Mouse (Mus musculus) mouse embryonic stem cell (cell line): ENCODE results near the gene Endod1.

Experiments used
- in situ Hi-C, 2 experiments: fragments of 300-500 bp; cut with MboI; formaldehyde crosslinking; loops; 1 replicate in 1 of 2; 3 replicates in 1 of 2; pipeline ENCODE4 v1.14.3; 2019 to 2020; ENCODE audit warnings: low sequenced_read_pairs in 2 of 2, low pct_unique_long_range_greater_than_20kb in 1 of 2, mixed read lengths in 1 of 2; ENCODE audit not compliant: unreplicated experiment in 1 of 2

Endod1 gene

DNA sequence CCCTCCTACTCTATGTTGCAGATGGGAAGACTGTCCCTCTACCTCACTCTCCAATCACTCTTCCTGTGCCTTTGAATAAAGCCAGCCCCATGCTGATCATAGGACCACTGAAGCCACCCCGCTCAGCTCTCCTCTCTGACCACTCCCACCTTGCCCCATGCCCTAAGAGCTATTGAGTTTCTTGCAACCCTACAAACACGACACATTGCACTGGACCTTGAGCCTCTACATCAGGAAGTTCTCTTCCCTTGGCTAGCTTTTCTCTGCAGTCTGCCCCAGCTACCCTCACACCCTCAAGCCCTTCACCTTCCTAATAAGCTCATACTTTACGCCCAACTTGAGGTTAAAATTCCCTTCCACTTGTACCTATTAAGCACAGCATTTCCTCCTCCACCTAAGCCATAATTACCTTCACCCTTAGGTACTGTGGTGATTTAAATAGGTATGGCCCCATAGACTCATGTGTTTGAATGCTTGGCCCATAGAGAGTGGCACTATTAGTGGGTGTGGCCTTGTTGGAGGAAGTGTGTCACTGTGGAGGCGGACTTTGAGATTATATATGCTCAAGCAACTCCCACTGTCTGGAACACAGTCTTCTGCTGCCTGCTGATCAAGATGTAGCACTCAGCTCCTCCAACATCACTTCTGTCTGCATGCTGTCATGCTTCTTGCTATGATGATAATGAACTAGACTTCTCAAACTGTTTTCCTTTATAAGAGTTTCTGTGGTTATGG is 2.0 kb upstream of the Endod1 start:
- in situ Hi-C loops, result no loop called here

DNA sequence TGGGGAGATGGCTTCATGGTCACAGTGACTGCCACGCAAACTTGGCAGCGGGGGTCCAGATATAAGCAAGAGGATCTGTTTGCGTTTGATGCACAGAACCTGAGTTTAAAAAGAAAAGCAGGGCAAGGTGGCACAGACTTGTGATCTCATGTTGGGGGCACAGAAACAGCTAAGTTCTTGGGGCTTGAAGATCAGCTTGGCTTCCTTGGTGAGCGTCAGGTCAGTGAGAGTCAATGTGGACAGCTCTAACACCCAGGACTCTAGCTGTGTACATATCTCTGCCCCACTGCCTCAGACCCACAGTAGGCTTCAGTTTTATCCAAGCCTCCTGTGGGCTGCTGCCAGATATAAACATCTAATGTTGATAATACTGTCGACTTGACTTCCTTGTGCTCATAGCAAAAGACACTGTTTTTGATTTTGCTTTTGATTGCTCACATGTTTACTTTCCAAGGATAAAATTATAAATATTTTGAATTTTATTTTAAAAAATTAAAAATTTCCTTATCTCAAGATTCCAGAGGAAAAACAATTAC is 1.0 kb upstream of the Endod1 start:
- in situ Hi-C loops, result no loop called here

DNA sequence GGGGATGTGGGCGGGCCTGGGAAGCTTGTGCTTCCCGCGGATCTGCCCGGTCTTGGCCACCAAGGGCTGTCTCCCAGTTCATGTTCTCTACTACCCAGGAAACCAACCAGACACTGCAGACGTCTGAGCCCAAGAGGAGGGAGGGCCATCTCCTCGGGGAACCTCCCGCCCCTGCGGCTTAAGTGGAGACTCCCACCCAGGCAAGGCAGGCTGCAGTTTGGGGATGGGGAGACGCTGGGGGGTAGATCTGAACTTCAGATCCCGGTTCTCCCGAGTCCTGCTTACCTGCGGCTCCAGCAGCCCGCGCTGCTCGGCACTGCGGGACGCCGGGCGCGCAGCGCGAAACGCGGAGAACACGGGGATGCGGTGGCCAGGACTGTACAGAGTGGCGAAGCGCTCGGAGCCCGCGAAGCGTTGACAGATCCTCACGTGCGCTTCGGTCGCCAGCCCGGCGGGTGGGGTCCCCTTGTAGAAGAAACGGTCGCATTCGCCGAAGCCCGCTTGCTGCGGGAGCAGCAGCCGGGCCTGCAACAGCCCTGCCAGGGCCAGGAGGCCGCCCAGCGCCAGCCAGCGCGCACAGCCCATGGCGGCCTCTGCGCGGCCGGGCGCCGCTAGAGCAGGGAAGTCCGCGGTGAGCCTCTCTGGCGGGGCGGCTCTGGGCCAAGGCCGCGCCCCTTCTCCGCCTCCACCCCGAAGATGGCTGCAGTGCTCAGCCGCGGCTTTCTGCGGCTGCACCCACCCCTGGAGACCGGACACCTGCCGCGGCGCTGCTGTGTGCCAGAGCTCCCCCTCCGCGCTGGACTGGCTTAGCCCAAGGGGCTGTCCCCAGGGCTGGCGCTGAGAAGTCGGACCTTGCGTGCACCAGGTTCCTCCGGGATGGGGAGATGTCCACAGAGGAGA is 671 bp downstream of the Endod1 start:
- in situ Hi-C loops, result no loop called here

DNA sequence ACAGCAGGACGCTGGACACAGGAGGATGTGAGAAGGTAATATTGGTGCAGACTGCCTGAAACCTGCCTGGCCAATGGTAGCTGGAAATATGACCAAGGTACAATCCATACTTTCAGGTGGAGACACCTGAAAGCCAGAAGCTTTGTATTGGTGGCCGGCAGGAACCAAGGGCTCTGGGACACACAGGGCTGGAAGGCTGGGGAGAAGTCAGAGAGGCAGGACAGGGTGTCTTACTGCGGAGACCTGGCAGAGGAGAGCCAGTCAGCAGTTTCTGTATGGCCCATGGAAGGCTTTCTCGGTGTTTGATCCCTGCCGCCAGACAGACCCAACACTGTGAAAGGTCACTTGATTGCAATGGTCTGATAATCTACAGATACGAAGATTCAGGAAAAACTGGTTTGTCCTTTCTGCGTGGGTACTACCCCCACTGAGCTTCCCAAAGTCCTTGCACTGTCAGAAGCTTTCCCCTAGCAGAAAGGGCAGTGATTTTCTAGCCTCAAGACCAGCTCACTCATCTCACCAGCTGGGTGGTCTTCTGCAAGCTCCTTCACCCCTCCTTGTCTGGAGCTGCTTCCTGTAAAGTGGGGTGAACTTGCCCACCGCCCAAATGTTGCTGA is 1.4 kb downstream of the Endod1 start:
- in situ Hi-C loops, result no loop called here

DNA sequence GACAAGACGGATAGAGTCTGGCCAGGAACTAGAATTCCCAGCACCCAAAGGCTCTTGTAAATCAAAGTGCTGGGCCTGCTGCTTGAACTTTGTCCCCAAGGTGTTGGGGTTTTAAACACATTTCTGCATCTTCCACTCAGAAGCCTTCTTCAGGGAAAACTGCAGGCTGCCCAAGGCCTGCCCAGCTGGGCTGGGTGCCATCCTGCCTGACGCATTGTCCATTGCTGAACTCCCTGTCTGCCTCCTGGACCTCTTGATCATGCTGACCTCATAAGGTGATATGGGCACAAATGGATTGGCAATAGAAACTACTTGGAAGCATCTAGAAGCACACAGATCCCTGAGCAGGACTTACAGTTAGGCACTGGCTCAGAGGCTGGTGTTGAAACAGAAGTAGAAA is 3.2 kb downstream of the Endod1 start:
- in situ Hi-C loops, result no loop called here

DNA sequence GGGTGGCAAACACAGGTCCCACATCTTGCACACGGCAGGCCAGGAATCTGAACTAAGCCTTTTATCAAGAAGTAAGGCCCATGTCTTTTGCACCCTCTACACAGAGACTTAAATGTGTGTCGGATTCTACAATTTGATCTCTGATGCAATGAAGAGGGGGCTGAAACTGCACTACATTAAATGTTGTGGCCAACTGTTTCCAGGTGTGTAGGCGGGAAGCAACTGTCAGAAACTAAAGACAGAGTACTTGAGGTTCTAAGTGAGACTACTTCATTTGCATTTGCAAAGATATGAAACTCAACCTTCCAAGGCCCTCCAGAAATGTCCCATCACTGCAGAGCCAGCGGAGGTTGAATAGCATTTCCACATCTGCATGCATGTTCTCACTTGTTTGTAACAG is 5.2 kb downstream of the Endod1 start:
- in situ Hi-C loops, result no loop called here

DNA sequence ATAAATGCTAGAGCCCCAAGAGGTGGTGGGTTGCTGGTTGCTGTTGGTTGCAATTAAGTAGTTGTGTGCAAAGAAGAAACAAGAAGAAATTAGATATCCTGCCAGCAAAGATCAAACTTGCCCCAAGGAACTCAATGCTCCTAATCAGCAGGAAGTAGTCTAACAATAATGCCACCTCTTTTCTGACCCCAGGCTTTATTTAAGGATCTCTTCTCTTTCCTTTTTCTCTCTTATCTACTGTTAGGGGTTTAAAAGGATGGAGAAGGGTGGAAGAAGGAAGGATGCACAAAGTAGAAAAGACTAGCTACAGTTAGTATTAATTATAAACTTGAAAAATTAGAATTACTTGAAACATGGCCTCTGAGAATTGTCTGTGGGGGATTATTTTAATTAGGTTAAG is 8.9 kb downstream of the Endod1 start:
- in situ Hi-C loops, result no loop called here

DNA sequence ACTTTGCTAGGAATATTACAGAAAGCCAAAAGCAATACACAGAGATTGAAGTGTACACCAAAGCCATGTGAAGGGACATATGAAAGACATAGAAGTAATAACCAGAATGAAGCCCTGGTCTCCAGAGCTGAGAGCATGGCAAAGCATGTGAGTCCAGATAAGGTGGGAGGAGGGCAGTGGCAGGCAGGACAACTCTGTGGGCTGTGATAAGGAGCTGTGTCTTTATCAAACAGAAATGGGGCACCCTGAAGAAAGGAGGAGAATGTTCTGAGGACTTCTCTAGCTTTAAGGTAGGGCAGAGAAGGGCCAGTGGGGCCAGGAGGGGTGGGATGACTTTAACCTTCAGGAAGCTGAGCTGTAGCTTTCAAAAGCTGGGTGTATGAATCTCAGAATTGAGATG is 12.0 kb downstream of the Endod1 start:
- in situ Hi-C loops, result no loop called here

DNA sequence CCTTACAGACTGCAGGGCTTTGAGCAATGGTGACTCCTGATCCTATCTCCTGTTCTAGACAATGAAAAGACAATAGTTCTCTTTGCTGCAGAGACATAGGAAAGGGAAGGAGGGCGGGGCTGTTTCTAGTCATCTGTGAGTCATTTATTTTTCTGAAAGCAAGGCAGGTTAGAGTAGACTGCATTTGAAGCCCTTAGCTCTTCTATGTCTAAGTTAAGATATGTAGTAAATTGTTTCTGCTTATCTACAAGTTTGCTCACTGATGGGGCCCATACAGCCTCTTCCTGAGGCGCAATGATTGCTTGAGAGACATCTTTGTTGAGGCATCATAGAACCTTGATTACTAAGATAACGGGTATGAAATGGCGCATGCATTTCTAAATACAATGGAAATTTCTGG is 13.5 kb downstream of the Endod1 start:
- in situ Hi-C loops, result no loop called here

DNA sequence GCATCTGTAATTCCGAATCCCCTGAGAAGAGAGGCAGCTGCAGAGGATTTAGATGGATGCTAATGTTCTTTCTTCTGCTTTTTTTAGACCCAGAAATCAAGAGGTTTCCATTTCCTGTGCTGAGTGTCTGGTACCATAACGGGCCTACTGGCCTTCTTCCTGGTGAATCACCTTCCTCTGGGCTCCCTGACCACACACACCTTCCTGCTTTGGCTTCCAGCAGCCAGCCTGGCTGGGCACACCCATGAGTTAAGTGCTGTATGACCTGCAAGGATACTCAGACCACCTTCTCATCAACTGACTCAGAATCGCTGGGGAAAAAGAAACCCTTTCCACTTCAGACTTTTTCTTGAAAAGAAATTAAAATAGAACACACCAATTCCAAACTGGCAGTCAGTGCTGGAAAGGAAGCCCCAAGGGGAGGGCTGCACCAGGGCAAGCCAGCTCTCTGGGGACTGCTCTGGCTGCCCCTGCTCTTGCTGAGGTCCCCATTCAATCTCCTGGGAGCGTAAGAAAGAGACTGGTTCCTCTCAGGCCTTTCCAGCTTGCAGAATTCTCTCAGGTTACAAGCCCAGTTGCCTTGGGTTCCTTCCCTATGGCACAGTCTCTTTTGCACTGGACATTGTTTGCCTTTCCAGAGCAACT is 15.7 kb downstream of the Endod1 start:
- in situ Hi-C loops, result no loop called here

DNA sequence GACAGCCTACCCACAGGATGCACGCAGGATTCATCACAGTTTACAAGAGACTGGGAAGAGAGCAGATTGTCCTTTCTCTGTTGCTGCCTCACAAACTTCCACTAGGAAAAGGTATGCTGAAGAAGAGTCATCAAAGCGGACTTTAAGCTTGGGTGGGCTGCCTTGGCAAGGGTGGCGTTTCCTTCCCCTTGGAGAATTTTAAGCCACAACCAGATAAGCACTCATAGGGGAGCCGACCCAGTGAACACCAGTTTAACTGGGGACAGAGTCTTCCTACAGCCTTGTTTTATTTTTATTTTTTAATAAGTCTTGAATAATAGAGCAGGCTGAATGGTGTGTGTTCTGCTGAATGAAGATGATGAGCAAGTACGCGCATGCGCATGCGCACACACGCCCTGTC is 16.6 kb downstream of the Endod1 start:
- in situ Hi-C loops, result no loop called here

DNA sequence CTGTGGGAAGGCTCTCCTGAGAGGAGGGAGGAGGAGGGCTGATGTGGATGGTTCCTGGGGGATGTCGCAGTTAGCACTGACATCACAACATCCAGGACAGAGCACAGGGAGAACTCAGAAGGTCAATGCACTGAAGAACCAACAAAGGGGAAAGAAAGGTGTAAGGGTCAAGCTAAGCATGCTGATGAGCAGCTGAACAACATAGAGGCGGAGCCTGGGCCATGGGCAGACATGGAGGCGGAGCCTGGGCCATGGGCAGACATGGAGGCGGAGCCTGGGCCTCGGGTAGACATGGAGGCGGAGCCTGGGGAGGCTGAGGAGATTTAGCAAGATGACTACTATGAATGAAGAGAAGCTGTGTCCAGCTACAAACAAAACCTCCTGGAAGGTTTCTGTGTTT is 17.8 kb downstream of the Endod1 start:
- in situ Hi-C loops, result no loop called here

DNA sequence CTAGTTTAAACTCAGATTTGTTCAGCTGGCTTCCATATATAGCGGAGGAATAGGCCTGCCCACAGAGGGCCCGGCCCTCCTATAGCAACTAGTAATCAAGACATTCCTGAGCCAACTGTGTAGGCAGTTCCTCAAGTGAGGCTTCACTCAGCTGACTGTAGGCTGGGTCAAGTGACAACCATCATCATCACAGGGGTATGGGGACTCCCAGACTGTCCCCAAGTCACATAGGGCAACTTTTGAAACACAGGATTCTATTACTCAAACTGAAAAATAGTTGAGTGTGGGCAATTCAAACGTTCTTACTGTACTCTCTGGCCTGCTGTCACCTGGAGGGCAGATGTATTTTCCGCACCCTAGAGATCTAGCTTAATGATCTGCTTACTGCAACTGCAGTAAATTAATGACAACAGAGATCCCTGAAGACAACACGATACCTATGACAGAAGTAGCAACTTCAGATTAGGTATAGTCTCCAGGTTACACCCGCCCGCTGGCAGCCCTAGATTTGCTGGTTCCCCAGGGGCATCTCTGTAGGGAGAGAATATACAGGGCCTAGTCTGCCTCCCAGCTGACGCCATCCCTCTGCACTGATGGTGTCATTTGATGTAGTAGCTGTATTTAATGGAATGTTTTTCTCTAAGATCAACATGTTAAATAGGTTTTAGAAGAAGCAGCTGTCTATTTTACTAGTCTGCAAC is 19.1 kb downstream of the Endod1 start:
- in situ Hi-C loops, result no loop called here

DNA sequence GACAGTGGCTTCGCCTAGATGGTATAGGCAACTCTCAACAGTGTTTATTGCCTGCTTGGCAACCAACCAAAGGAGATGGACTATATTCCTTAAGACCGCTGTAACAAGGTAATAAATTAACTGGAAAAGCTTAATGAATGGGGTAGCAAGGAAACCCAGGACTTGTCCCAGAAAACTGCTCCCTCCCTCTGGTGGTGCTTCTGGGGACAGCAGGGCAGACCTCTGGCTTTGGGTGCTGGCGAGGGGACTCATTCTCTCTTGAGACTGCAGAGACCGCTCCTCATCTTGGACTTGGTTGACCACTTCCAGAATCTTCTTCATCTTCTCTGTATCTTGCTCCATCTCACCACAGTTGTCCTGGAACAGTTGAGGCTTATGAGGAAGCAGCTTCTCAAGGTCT is 24.3 kb downstream of the Endod1 start:
- in situ Hi-C loops, result no loop called here

DNA sequence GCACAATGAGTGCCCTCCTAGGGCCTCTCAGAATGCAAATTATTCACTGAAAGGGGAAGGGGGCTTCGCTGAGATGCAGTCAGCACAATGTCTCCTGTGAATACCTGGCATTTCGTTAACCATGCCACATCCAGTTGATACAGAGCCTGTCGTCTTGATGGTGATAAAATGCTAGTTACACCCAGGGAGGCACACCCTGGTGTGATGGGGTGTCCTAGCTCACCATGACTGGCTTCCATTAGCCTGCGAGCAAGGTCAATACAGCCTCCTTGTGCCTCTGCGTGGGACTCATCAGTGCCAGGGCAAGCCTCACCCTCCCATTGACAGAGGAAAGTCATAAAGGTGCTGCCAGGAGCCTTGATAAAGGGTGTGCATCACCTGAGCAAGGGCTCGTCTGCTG is 26.5 kb downstream of the Endod1 start:
- in situ Hi-C loops, result no loop called here

DNA sequence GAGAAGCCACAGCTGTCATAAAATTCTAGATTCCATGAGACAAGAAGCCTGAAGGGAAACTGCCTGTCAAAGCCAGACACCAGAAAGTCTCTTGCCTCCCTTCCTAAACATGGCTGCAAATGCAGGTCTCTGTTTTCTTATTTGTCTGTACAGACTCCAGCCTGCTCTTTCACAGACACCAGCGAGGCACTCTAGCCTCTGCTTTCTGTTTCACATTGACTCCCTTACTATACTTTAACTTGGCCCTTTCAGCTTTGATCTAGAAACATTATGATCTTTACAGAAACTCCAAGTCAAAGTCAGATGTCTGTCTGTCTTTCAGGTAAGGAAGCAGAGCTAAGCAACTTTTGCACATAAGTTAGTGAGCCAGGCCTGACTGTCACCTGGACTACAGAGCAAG is 29.0 kb downstream of the Endod1 start:
- in situ Hi-C loops, result no loop called here

DNA sequence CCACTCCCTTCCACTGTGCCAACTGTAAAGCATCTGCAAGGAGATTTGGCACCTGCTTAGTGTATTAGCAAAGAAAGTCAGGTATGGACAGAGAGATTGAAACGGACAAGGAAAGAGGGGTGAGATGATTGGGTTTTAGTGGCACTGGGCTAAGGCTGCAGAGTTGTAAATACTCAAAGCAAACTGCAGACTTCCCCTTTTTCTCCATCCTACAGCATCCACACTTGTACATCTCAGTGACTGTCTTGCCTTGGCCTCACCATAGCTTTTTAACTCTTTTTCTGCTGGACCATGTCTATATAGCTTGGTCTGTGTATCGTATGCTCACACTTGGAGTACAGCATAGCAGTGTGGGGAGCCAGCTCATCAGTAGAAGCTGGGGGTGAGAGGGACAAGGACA is 30.5 kb downstream of the Endod1 start:
- in situ Hi-C loops, result no loop called here

DNA sequence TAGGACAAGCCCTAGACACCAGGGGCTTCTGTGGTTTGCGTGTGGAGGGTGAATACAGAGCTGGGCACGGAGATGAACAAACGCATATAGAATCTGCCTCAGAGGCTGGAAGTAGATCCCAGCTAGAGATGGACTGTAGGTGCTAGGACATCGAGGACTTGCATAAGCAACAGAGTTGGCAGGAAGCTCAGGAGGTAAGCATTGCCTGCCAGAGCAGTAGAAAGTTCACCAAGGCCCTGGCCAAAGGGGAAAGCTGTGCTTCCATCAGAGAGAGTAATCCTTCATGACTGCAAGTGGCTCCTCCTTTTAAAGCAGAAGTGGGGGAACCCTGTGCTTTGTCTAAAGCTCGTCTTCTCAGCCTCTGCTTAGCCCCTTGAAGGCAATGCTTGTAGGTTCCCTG is 31.9 kb downstream of the Endod1 start:
- in situ Hi-C loops, result loop anchor here in 1 of 2 experiments (10.0 kb wide), 1 partner anchor 465 kb away; no protein-coding TSS in a partner anchor
